In genomic region chr6:72369557-72369956, GRCm38 (mm10) we compare ENCODE assay signal across 11 mouse cellular contexts. TPM values are rescaled to one million over a fixed set of nuclear protein-coding genes. Genes with fewer than 3 reads are reported as not detected.
DNase-seq lines count a peak whose midpoint lies in the region; ATAC-seq and TF ChIP-seq lines count a peak whose summit lies in the region.
"Had no signal": no experiment of that assay in that cellular context is flagged by ENCODE, and none has a peak within 500 bp of the region (broad histone marks: within the 10 kb centered on the region; RNA-seq: fewer than 3 reads in every experiment).

No protein-coding gene starts in this region.

- H3K4me3 ChIP-seq in heart, embryonic 15.5 days = no peak overlapping the region
- no peak overlapping the region for H3K4me3 ChIP-seq in midbrain, postnatal 0 days (ENCODE audit: low read depth, low read length)
- H3K4me3 ChIP-seq in midbrain, embryonic 13.5 days (replicated peaks) = no peak overlapping the region
- no peak overlapping the region for H3K4me3 ChIP-seq in myocyte
- H3K4me3 ChIP-seq: heart, adult 2 months; megakaryocyte, embryonic 14.5 days had no signal

- no peak for ATAC-seq in heart, embryonic 15.5 days (replicated peaks; ENCODE audit: insufficient number of reproducible peaks, insufficient read depth, low FRiP score, low read depth)
- no peak for ATAC-seq in midbrain, postnatal 0 days (ENCODE audit: low FRiP score)
- no peak for ATAC-seq in midbrain, embryonic 13.5 days

- peaks cover 33% of the 10 kb centered on the region for H3K4me1 ChIP-seq in heart, embryonic 15.5 days (replicated peaks)
- H3K4me1 ChIP-seq in midbrain, postnatal 0 days (ENCODE audit: insufficient read depth, low read length) = no peaks in the 10 kb centered on the region
- H3K4me1 ChIP-seq in midbrain, embryonic 13.5 days (replicated peaks) = no peaks in the 10 kb centered on the region

- no peaks in the 10 kb centered on the region for H3K9me3 ChIP-seq in heart, embryonic 15.5 days (replicated peaks)
- no peaks in the 10 kb centered on the region for H3K9me3 ChIP-seq in midbrain, postnatal 0 days (ENCODE audit: low read length)
- no peaks in the 10 kb centered on the region for H3K9me3 ChIP-seq in midbrain, embryonic 13.5 days
- H3K9me3 ChIP-seq: megakaryocyte, embryonic 14.5 days had no signal

- H3K4me2 ChIP-seq in heart, embryonic 15.5 days = no peak overlapping the region
- H3K4me2 ChIP-seq in midbrain, postnatal 0 days (ENCODE audit: low read depth, low read length, poor library complexity, severe bottlenecking) = no peak overlapping the region
- no peak overlapping the region for H3K4me2 ChIP-seq in midbrain, embryonic 13.5 days (replicated peaks)
- peak overlapping the region; percentile 93 for H3K4me2 ChIP-seq in myocyte (ENCODE audit: low read depth)

- TF ChIP-seq CTCF in midbrain, postnatal 0 days (IDR thresholded peaks at IDR 0.05) = peak; percentile 14; the same call in 1 of the 2 replicates
- peak; percentile 25; the same call in 1 of the 2 replicates for TF ChIP-seq CTCF in brain, embryonic 14.5 days (IDR thresholded peaks at IDR 0.05; ENCODE audit: borderline replicate concordance, extremely low read depth, insufficient read depth, insufficient read length)

- H3K36me3 ChIP-seq in heart, embryonic 15.5 days = 0 out of 2 replicates have a peak, but pooled peaks cover 4% of the 10 kb centered on the region
- H3K36me3 ChIP-seq in midbrain, postnatal 0 days (ENCODE audit: insufficient read depth, low read length) = no peaks in the 10 kb centered on the region
- no peaks in the 10 kb centered on the region for H3K36me3 ChIP-seq in midbrain, embryonic 13.5 days
- peaks cover 8% of the 10 kb centered on the region for H3K36me3 ChIP-seq in myocyte (ENCODE audit: control insufficient read depth, insufficient read depth)

- no peaks in the 10 kb centered on the region for H3K27me3 ChIP-seq in heart, embryonic 15.5 days
- H3K27me3 ChIP-seq in midbrain, postnatal 0 days (ENCODE audit: insufficient read depth, low read length) = no peaks in the 10 kb centered on the region
- H3K27me3 ChIP-seq in midbrain, embryonic 13.5 days = no peaks in the 10 kb centered on the region; the same call in 1 of the 2 replicates
- H3K27me3 ChIP-seq in myocyte (ENCODE audit: control insufficient read depth, insufficient read depth, insufficient read length) = no peaks in the 10 kb centered on the region
- H3K27me3 ChIP-seq: megakaryocyte, embryonic 14.5 days had no signal

- 70% methylated on average over 4 of the region's 4 CpGs for WGBS in heart, embryonic 15.5 days
- WGBS in midbrain, postnatal 0 days = 84% methylated on average over 4 of the region's 4 CpGs
- WGBS in midbrain, embryonic 13.5 days = 83% methylated on average over 4 of the region's 4 CpGs

- H3K79me2 ChIP-seq in myocyte (ENCODE audit: control insufficient read depth, insufficient read depth) = peaks cover 1% of the 10 kb centered on the region

- H3ac ChIP-seq in myocyte (ENCODE audit: control insufficient read depth, insufficient read length) = no peak overlapping the region

- DNase-seq in heart, adult 18-20 months = no peak
- no peak for DNase-seq in midbrain, postnatal 0 days (ENCODE audit: low spot score)
- DNase-seq in brain, embryonic 14.5 days (ENCODE audit: low read depth) = no peak
- DNase-seq in urinary bladder, postnatal 36 days (ENCODE audit: low spot score in 2 of 2) = no peak
- DNase-seq in gastrocnemius, adult 18-20 months (ENCODE audit: low spot score) = no peak
- DNase-seq: heart, adult 2 months; kidney, adult 18-20 months had no signal

- TF ChIP-seq POLR2A in brain, embryonic 14.5 days (IDR thresholded peaks at IDR 0.05; ENCODE audit: borderline replicate concordance, extremely low read depth, insufficient read depth, insufficient read length, poor library complexity, severe bottlenecking) = no peak
- no peak for TF ChIP-seq POLR2A in myocyte (IDR thresholded peaks at IDR 0.05; ENCODE audit: insufficient read length, low read depth)

- H3K27ac ChIP-seq in heart, embryonic 15.5 days = peak overlapping the region; percentile 23; the same call in 1 of the 2 replicates
- H3K27ac ChIP-seq in midbrain, postnatal 0 days (ENCODE audit: low read depth, low read length) = no peak overlapping the region
- H3K27ac ChIP-seq in midbrain, embryonic 13.5 days = no peak overlapping the region
- H3K27ac ChIP-seq: heart, adult 2 months had no signal

- H3K9ac ChIP-seq in heart, embryonic 15.5 days = no peak overlapping the region
- H3K9ac ChIP-seq in midbrain, postnatal 0 days (replicated peaks; ENCODE audit: low read length, poor library complexity, severe bottlenecking) = no peak overlapping the region
- H3K9ac ChIP-seq in midbrain, embryonic 13.5 days (replicated peaks) = no peak overlapping the region

TF ChIP-seq in myocyte, 11 proteins besides CTCF, POLR2A, EP300 and RAD21:
- no peak for TF ChIP-seq CEBPB (IDR thresholded peaks at IDR 0.05; ENCODE audit: insufficient read depth, poor library complexity, severe bottlenecking)
- no peak for TF ChIP-seq USF1 (IDR thresholded peaks at IDR 0.05; ENCODE audit: low read depth)
- no peak for TF ChIP-seq MYOD1 (IDR thresholded peaks at IDR 0.05; ENCODE audit: control insufficient read depth in 1 of 3, insufficient read length in 2 of 3, low read depth in 2 of 3)
- no peak for TF ChIP-seq SRF (IDR thresholded peaks at IDR 0.05; ENCODE audit: control insufficient read depth, insufficient read length, low read depth)
- TF ChIP-seq E2F4 (IDR thresholded peaks at IDR 0.05; ENCODE audit: insufficient read depth) = no peak
- no peak for TF ChIP-seq MYOG (IDR thresholded peaks at IDR 0.05; ENCODE audit: control insufficient read depth in 1 of 3, insufficient read depth in 1 of 3, insufficient read length in 2 of 3, low read depth in 2 of 3)
- no peak for TF ChIP-seq REST (IDR thresholded peaks at IDR 0.05; ENCODE audit: insufficient read depth, insufficient read length)
- no peak for TF ChIP-seq POLR2AphosphoS2 (IDR thresholded peaks at IDR 0.05; ENCODE audit: insufficient read length, low read depth)
- no peak for TF ChIP-seq MAX (IDR thresholded peaks at IDR 0.05; ENCODE audit: low read depth)
- no peak for TF ChIP-seq TCF12 (IDR thresholded peaks at IDR 0.05; ENCODE audit: insufficient read depth, poor library complexity, severe bottlenecking)
- no peak for TF ChIP-seq TCF3 (IDR thresholded peaks at IDR 0.05; ENCODE audit: insufficient read length, low read depth)

RNA-seq across cellular contexts. Expression of gene Rnf181, which starts 2.8 kb away (rescaled TPM):
- 76.8 and 86.0 TPM in 2 replicates for polyA plus RNA-seq in heart, embryonic 15.5 days (2015; fragmentation: Nextera tagmentation; extraction: Ambion mirVana)
- 10 to 100 TPM; 37.5 to 41.6 TPM for total RNA-seq in heart, adult 18-20 months (2021)
- 64.5 and 87.3 TPM in 2 replicates for total RNA-seq in midbrain, postnatal 0 days (2014; rRNA removed)
- 120 and 131 TPM in 2 replicates for polyA plus RNA-seq in midbrain, postnatal 0 days (2015; fragmentation: Nextera tagmentation; extraction: Ambion mirVana)
- 127 and 132 TPM in 2 replicates for polyA plus RNA-seq in midbrain, embryonic 13.5 days (2015; fragmentation: Nextera tagmentation; extraction: Ambion mirVana)
- polyA plus RNA-seq in brain, embryonic 14.5 days (2012; rRNA removed) = 73.1 and 75.4 TPM in 2 replicates
- 169 TPM for polyA plus RNA-seq in myocyte (2012; fragmentation: generic; extraction: Trizol)
- 10 to 100 TPM; 27.0 to 27.6 TPM for total RNA-seq in gastrocnemius, adult 18-20 months (2021)

RNA-seq across cellular contexts. Expression of gene Vamp5, which starts 10.7 kb away (rescaled TPM):
- polyA plus RNA-seq in heart, embryonic 15.5 days (2015; fragmentation: Nextera tagmentation; extraction: Ambion mirVana) = 43.2 and 46.1 TPM in 2 replicates
- 10 to 100 TPM; 48.9 to 61.5 TPM for total RNA-seq in heart, adult 18-20 months (2021)
- total RNA-seq in midbrain, postnatal 0 days (2014; rRNA removed) = 6.5 and 19.3 TPM in 2 replicates
- 14.4 and 14.5 TPM in 2 replicates for polyA plus RNA-seq in midbrain, postnatal 0 days (2015; fragmentation: Nextera tagmentation; extraction: Ambion mirVana)
- polyA plus RNA-seq in midbrain, embryonic 13.5 days (2015; fragmentation: Nextera tagmentation; extraction: Ambion mirVana) = 14.5 and 15.9 TPM in 2 replicates
- 11.0 and 12.2 TPM in 2 replicates for polyA plus RNA-seq in brain, embryonic 14.5 days (2012; rRNA removed)
- polyA plus RNA-seq in myocyte (2012; fragmentation: generic; extraction: Trizol) = 544 TPM
- total RNA-seq in gastrocnemius, adult 18-20 months (2021) = 100 to 1,000 TPM; 107 to 121 TPM

RNA-seq across cellular contexts. Expression of gene Tmem150a, which starts 14.3 kb away (rescaled TPM):
- 11.1 and 12.8 TPM in 2 replicates for polyA plus RNA-seq in heart, embryonic 15.5 days (2015; fragmentation: Nextera tagmentation; extraction: Ambion mirVana)
- 10 to 100 TPM; 20.0 to 22.6 TPM for total RNA-seq in heart, adult 18-20 months (2021)
- total RNA-seq in midbrain, postnatal 0 days (2014; rRNA removed) = 23.1 and 28.5 TPM in 2 replicates
- polyA plus RNA-seq in midbrain, postnatal 0 days (2015; fragmentation: Nextera tagmentation; extraction: Ambion mirVana) = 12.9 and 14.9 TPM in 2 replicates
- polyA plus RNA-seq in midbrain, embryonic 13.5 days (2015; fragmentation: Nextera tagmentation; extraction: Ambion mirVana) = 10.3 and 11.5 TPM in 2 replicates
- polyA plus RNA-seq in brain, embryonic 14.5 days (2012; rRNA removed) = 37.0 and 42.9 TPM in 2 replicates
- polyA plus RNA-seq in myocyte (2012; fragmentation: generic; extraction: Trizol) = 26.7 TPM
- total RNA-seq in gastrocnemius, adult 18-20 months (2021) = 10 to 100 TPM; 22.4 to 24.2 TPM

RNA-seq across cellular contexts. Expression of gene Vamp8, which starts 20.9 kb away (rescaled TPM):
- polyA plus RNA-seq in heart, embryonic 15.5 days (2015; fragmentation: Nextera tagmentation; extraction: Ambion mirVana) = 123 and 142 TPM in 2 replicates
- total RNA-seq in heart, adult 18-20 months (2021) = 10 to 100 TPM; 70.0 to 79.6 TPM
- 6.0 and 11.6 TPM in 2 replicates for total RNA-seq in midbrain, postnatal 0 days (2014; rRNA removed)
- 23.7 and 24.8 TPM in 2 replicates for polyA plus RNA-seq in midbrain, postnatal 0 days (2015; fragmentation: Nextera tagmentation; extraction: Ambion mirVana)
- polyA plus RNA-seq in midbrain, embryonic 13.5 days (2015; fragmentation: Nextera tagmentation; extraction: Ambion mirVana) = 21.7 and 21.9 TPM in 2 replicates
- polyA plus RNA-seq in brain, embryonic 14.5 days (2012; rRNA removed) = 18.9 and 21.6 TPM in 2 replicates
- 107 TPM for polyA plus RNA-seq in myocyte (2012; fragmentation: generic; extraction: Trizol)
- 10 to 100 TPM; 44.3 to 55.4 TPM for total RNA-seq in gastrocnemius, adult 18-20 months (2021)

RNA-seq across cellular contexts. Expression of gene 0610030E20Rik, which starts 22.4 kb away (rescaled TPM):
- polyA plus RNA-seq in heart, embryonic 15.5 days (2015; fragmentation: Nextera tagmentation; extraction: Ambion mirVana) = 15.6 and 20.0 TPM in 2 replicates
- total RNA-seq in heart, adult 18-20 months (2021) = 1 to 10 TPM; 8.4 to 8.5 TPM
- 9.5 and 10.0 TPM in 2 replicates for total RNA-seq in midbrain, postnatal 0 days (2014; rRNA removed)
- polyA plus RNA-seq in midbrain, postnatal 0 days (2015; fragmentation: Nextera tagmentation; extraction: Ambion mirVana) = 13.3 and 14.7 TPM in 2 replicates
- polyA plus RNA-seq in midbrain, embryonic 13.5 days (2015; fragmentation: Nextera tagmentation; extraction: Ambion mirVana) = 21.7 and 23.9 TPM in 2 replicates
- 20.8 and 26.5 TPM in 2 replicates for polyA plus RNA-seq in brain, embryonic 14.5 days (2012; rRNA removed)
- polyA plus RNA-seq in myocyte (2012; fragmentation: generic; extraction: Trizol) = 8.0 TPM
- 1 to 10 TPM; 7.2 to 8.0 TPM for total RNA-seq in gastrocnemius, adult 18-20 months (2021)

Comparison
In these comparisons a context has a peak if more than half of its experiments do, and no peak if none do; other contexts are left out.
1. RNA of gene Vamp5, which starts 10.7 kb away (polyA plus RNA-seq): 544 TPM in myocyte (single experiment); 43.2 to 46.1 TPM in heart, embryonic 15.5 days, 14.5 to 15.9 TPM in midbrain, embryonic 13.5 days, 14.4 to 14.5 TPM in midbrain, postnatal 0 days and 11.0 to 12.2 TPM in brain, embryonic 14.5 days; every median in the first group is over 10 times any median in the second.